Comparison of ENCODE assay signal across 8 mouse cellular contexts in the genomic region with DNA sequence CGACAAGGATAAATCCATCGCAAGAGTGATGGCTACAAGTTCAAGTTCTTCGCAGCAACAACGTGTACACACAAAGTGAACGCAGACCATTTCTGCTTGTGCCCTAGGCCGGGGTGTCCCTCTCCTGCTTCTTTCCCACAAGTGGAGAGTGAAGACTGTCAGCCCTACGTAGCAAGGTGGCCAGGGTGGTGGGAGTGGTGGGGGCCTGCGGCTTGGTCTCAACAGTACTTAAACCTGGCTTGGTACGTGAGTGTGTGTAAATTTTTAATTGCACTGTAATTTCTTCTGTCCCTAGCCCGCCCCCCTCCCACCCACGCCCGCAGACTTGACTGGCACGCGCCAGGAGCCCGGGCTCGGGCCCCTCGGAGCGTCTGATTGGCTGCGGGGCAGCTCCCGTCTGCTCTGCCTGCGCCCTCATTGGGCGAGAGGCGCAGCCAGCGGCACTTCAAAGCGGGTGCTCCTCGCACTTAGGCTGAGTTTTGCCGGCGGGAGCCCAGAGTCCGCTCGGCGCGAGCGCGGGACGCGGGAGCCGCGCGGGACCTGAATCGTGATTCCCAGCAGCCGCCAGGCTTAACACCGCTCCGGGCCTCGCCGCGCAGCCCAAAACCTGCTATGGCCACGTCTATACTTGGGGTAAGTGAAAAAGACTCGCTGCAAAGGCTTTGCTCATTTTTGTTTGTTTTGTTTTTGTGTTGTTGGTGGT. TPM values are rescaled to one million over a fixed set of nuclear protein-coding genes. Genes with fewer than 3 reads are reported as not detected.
DNase-seq lines count a peak whose midpoint lies in the region; ATAC-seq and TF ChIP-seq lines count a peak whose summit lies in the region.

A gene (plus strand): TSS at position 467 of the 703 bp plus-strand sequence.

- WGBS in kidney, embryonic 14.5 days: 1% methylated on average over 48 of the region's 48 CpGs

- H3K4me2 ChIP-seq in kidney, embryonic 14.5 days (replicated peaks; ENCODE audit: low read depth, low read length): peak within 1 kb of the TSS; percentile 56

- no peak for ATAC-seq in megakaryocyte, adult 5-6 weeks (ENCODE audit: poor library complexity, severe bottlenecking)
- ATAC-seq in kidney, embryonic 14.5 days (ENCODE audit: low FRiP score, low TSS enrichment): peak; percentile 77
- 0 out of 2 replicates have a peak, but pooled peaks have one; percentile 21 for ATAC-seq in megakaryocyte-erythroid progenitor cell, adult 5-6 weeks (replicated peaks; ENCODE audit: low FRiP score, low TSS enrichment, poor library complexity, severe bottlenecking)

- peak within 1 kb of the TSS; percentile 93 for H3K4me3 ChIP-seq in megakaryocyte, embryonic 14.5 days (replicated peaks)
- H3K4me3 ChIP-seq in brown adipose tissue, adult 24 weeks (ENCODE audit: insufficient read depth, low read depth, low read length): peak within 1 kb of the TSS; percentile 32
- peak within 1 kb of the TSS; percentile 37 for H3K4me3 ChIP-seq in kidney, embryonic 14.5 days (ENCODE audit: low read length)
- peak within 1 kb of the TSS; percentile 66 for H3K4me3 ChIP-seq in testis, adult 2 months (ENCODE audit: control insufficient read depth, low read depth, low read length)

- TF ChIP-seq CTCF in testis, adult 2 months (IDR thresholded peaks at IDR 0.05; ENCODE audit: control insufficient read depth, insufficient read depth, insufficient replicate concordance, low read depth, low read length): no peak

- no peaks in the 10 kb centered on the region for H3K9me3 ChIP-seq in megakaryocyte, embryonic 14.5 days
- H3K9me3 ChIP-seq in kidney, embryonic 14.5 days (ENCODE audit: control insufficient read depth, low read length): no peaks in the 10 kb centered on the region

- H3K36me3 ChIP-seq in megakaryocyte, embryonic 14.5 days (replicated peaks; ENCODE audit: low read length): no peaks in the 10 kb centered on the region
- no peaks in the 10 kb centered on the region for H3K36me3 ChIP-seq in kidney, embryonic 14.5 days (ENCODE audit: control insufficient read depth, insufficient read depth, low read length)
- H3K36me3 ChIP-seq in testis, adult 2 months (ENCODE audit: control insufficient read depth, insufficient read depth, low read length): no peaks in the 10 kb centered on the region

- H3K4me1 ChIP-seq in megakaryocyte, embryonic 14.5 days: peaks cover 59% of the 10 kb centered on the region
- H3K4me1 ChIP-seq in brown adipose tissue, adult 24 weeks (ENCODE audit: control insufficient read depth, insufficient read depth, insufficient read length, low read length): peaks cover 3% of the 10 kb centered on the region; the same call in 1 of the 2 replicates
- H3K4me1 ChIP-seq in kidney, embryonic 14.5 days (ENCODE audit: control insufficient read depth, insufficient read depth, low read length): peaks cover 32% of the 10 kb centered on the region
- H3K4me1 ChIP-seq in testis, adult 2 months (ENCODE audit: control insufficient read depth, insufficient read depth, low read length): peaks cover 22% of the 10 kb centered on the region

- no peak within 1 kb of the TSS for H3K9ac ChIP-seq in kidney, embryonic 14.5 days (ENCODE audit: low read depth, low read length)

- peaks cover 93% of the 10 kb centered on the region for H3K27me3 ChIP-seq in megakaryocyte, embryonic 14.5 days (replicated peaks)
- H3K27me3 ChIP-seq in kidney, embryonic 14.5 days (ENCODE audit: control insufficient read depth, insufficient read depth, low read length): peaks cover 79% of the 10 kb centered on the region
- peaks cover 6% of the 10 kb centered on the region for H3K27me3 ChIP-seq in testis, adult 2 months (ENCODE audit: control insufficient read depth, insufficient read depth, low read length)

- H3K27ac ChIP-seq in brown adipose tissue, adult 24 weeks (replicated peaks; ENCODE audit: low read depth, low read length): no peak within 1 kb of the TSS
- H3K27ac ChIP-seq in kidney, embryonic 14.5 days (ENCODE audit: low read depth, low read length): no peak within 1 kb of the TSS
- H3K27ac ChIP-seq in testis, adult 2 months (ENCODE audit: control insufficient read depth, insufficient read depth, low read depth, low read length): no peak within 1 kb of the TSS

- no peak for DNase-seq in frontal cortex, adult 2 months (ENCODE audit: extremely low spot score in 1 of 2, low spot score in 1 of 2)
- no peak for DNase-seq in Muller cell, postnatal 12 days (ENCODE audit: inconsistent ontology term)

- TF ChIP-seq POLR2A in testis, adult 2 months (IDR thresholded peaks at IDR 0.05; ENCODE audit: control insufficient read depth, low read depth, low read length): no peak

RNA-seq across cellular contexts. Expression of the gene that starts here (rescaled TPM):
- not detected in 2 replicates for polyA plus RNA-seq in megakaryocyte, embryonic 14.5 days (2012; ENCODE audit: insufficient read depth, low replicate concordance)
- not detected in 2 replicates for total RNA-seq in megakaryocyte, adult 5-6 weeks (2015)
- not detected in 2 replicates for total RNA-seq in megakaryocyte, adult 5-6 weeks (2017)
- polyA plus RNA-seq in brown adipose tissue, adult 24 weeks (2012; ENCODE audit: insufficient read depth, insufficient read length, missing spikeins): not detected in 2 replicates
- 16.7 and 20.5 TPM in 2 replicates for polyA plus RNA-seq in frontal cortex, adult 2 months (2012; rRNA removed)
- 0.11 and 0.19 TPM in 2 replicates for polyA plus RNA-seq in kidney, embryonic 14.5 days (2014; fragmentation: Nextera tagmentation; extraction: Ambion mirVana)
- not detected in 2 replicates for total RNA-seq in megakaryocyte-erythroid progenitor cell, adult 5-6 weeks (2014; fragmentation: Nextera tagmentation)
- total RNA-seq in megakaryocyte-erythroid progenitor cell, adult 5-6 weeks (2017): 0.47 TPM in 1 of 2 replicates, not detected in the other
- polyA plus RNA-seq in testis, adult 2 months (2012; rRNA removed): 0.02 and 0.10 TPM in 2 replicates

Comparison
In these comparisons a context has a peak if more than half of its experiments do, and no peak if none do; other contexts are left out.
1. RNA of the gene that starts here (polyA plus RNA-seq): 16.7 to 20.5 TPM in frontal cortex, adult 2 months; 0.11 to 0.19 TPM in kidney, embryonic 14.5 days, 0.02 to 0.10 TPM in testis, adult 2 months, not detected in megakaryocyte, embryonic 14.5 days and not detected in brown adipose tissue, adult 24 weeks; every median in the first group is over 10 times any median in the second.
2. Peak in ATAC-seq, H3K4me3 ChIP-seq and H3K4me2 ChIP-seq in kidney, embryonic 14.5 days; RNA of the gene not detected or under 1 TPM.
3. Peak in ATAC-seq in megakaryocyte-erythroid progenitor cell, adult 5-6 weeks; RNA of the gene not detected or under 1 TPM.
4. H3K4me3 ChIP-seq: peak in every context shown above with its lines; median percentile 93 in megakaryocyte, embryonic 14.5 days; 66 in testis, adult 2 months; 37 in kidney, embryonic 14.5 days; 32 in brown adipose tissue, adult 24 weeks.